Mouse (Mus musculus) fat pad, adult 2 months (tissue): ENCODE measurements around the gene Ncs1.

Experiments
- DNase-seq: peaks from one replicate; pipeline ENCODE4 v3.0.0-alpha.2; 2011; ENCODE audit warnings: low read depth, low spot score; ENCODE audit errors: extremely low read depth

Ncs1 gene

GRCm38 (mm10) chr2:31277810-31278209 is 32.2 kb downstream of the Ncs1 start:
- no peak for DNase-seq

GRCm38 (mm10) chr2:31278483-31278882 is 32.9 kb downstream of the Ncs1 start:
- DNase-seq: no peak

- DNase-seq: no peak
These were observed 35.5 kb downstream of the Ncs1 start for GRCm38 (mm10) chr2:31281138-31281537.

GRCm38 (mm10) chr2:31282266-31282665 is 36.6 kb downstream of the Ncs1 start:
- no peak for DNase-seq

GRCm38 (mm10) chr2:31282880-31283279 is 37.3 kb downstream of the Ncs1 start:
- no peak for DNase-seq

- no peak for DNase-seq
These were observed 38.9 kb downstream of the Ncs1 start for GRCm38 (mm10) chr2:31284531-31284930.

GRCm38 (mm10) chr2:31291421-31291820 is 45.8 kb downstream of the Ncs1 start:
- no peak for DNase-seq

- DNase-seq: no peak
These were observed 49.4 kb downstream of the Ncs1 start for GRCm38 (mm10) chr2:31294985-31295384.

GRCm38 (mm10) chr2:31296395-31296794 is 50.8 kb downstream of the Ncs1 start:
- DNase-seq: no peak

GRCm38 (mm10) chr2:31297602-31298268 is 52.1 kb downstream of the Ncs1 start:
- DNase-seq: no peak

- DNase-seq: no peak
These were observed 53.2 kb downstream of the Ncs1 start for GRCm38 (mm10) chr2:31298814-31299213.

GRCm38 (mm10) chr2:31299266-31299665 is 53.6 kb downstream of the Ncs1 start:
- DNase-seq: no peak

- DNase-seq: no peak
These were observed 54.4 kb downstream of the Ncs1 start for GRCm38 (mm10) chr2:31299996-31300395.

GRCm38 (mm10) chr2:31303177-31303576 is 57.6 kb downstream of the Ncs1 start:
- no peak for DNase-seq

GRCm38 (mm10) chr2:31304191-31304590 is 58.6 kb downstream of the Ncs1 start:
- no peak for DNase-seq

GRCm38 (mm10) chr2:31304801-31305665 is 59.4 kb downstream of the Ncs1 start:
- no peak for DNase-seq

GRCm38 (mm10) chr2:31305684-31306083 is 60.1 kb downstream of the Ncs1 start:
- DNase-seq: no peak

GRCm38 (mm10) chr2:31308257-31308656 is 62.6 kb downstream of the Ncs1 start:
- no peak for DNase-seq

- DNase-seq: no peak
These were observed 63.9 kb downstream of the Ncs1 start for GRCm38 (mm10) chr2:31309549-31309948.

GRCm38 (mm10) chr2:31314007-31314465 is 68.4 kb downstream of the Ncs1 start, which contains the start of gene Hmcn2:
Hmcn2 (plus strand) TSS chr2:31314415.
- no peak for DNase-seq

GRCm38 (mm10) chr2:31318162-31318561 is 72.5 kb downstream of the Ncs1 start:
- DNase-seq: no peak

- no peak for DNase-seq
These were observed 73.6 kb downstream of the Ncs1 start for GRCm38 (mm10) chr2:31319200-31319599.
